Mouse (Mus musculus) left cerebral cortex, postnatal 36 days (tissue): ENCODE measurements around the gene Galnt16. TPM values are rescaled to one million over a fixed set of nuclear protein-coding genes. Genes with fewer than 3 reads are reported as not detected.

Experiments
- DNase-seq, 2 experiments: peaks; one replicate each; pipeline ENCODE4 v3.0.0; 2021 to 2022; ENCODE audit warnings: low spot score in 2 of 2, mixed read lengths in 1 of 2
- intact Hi-C: fragments of 180-260 bp; cut with DNase I; formaldehyde crosslinking; loops from one replicate; pipeline ENCODE4 v1.15.1; 2025
- total RNA-seq, 2 experiments: library from RNA; stranded (reverse); gene quantifications; 2 replicates each; pipeline ENCODE4 v1.2.3; 2021

Galnt16 gene
- total RNA-seq, 2 experiments from 2014 or later, result 85.7 to 87.4 TPM

GRCm38 (mm10) chr12:80643693-80644505 lies 125.8 kb downstream of the Galnt16 start, which contains the start of the genes Slc39a9 and Erh:
Gene Slc39a9, plus strand, starts transcription at chr12:80643883.
Gene Erh, minus strand, starts transcription at chr12:80644341.
- DNase-seq, result peak; percentile 94 to 96
- intact Hi-C loops, result no loop called here

GRCm38 (mm10) chr12:80644506-80644868 lies 126.4 kb downstream of the Galnt16 start:
- intact Hi-C loops, result no loop called here
- DNase-seq, result no peak

GRCm38 (mm10) chr12:80646377-80646776 lies 128.3 kb downstream of the Galnt16 start:
- no peak for DNase-seq
- intact Hi-C loops, result no loop called here

GRCm38 (mm10) chr12:80653951-80654658 lies 136.0 kb downstream of the Galnt16 start:
- intact Hi-C loops, result no loop called here
- DNase-seq, result no peak

GRCm38 (mm10) chr12:80654659-80655025 lies 136.6 kb downstream of the Galnt16 start:
- intact Hi-C loops, result no loop called here
- no peak for DNase-seq

- intact Hi-C loops, result no loop called here
- no peak for DNase-seq
Observed at GRCm38 (mm10) chr12:80658661-80659060, 140.6 kb downstream of the Galnt16 start.

GRCm38 (mm10) chr12:80662322-80662721 lies 144.2 kb downstream of the Galnt16 start:
- no peak for DNase-seq
- intact Hi-C loops, result no loop called here

GRCm38 (mm10) chr12:80663935-80664334 lies 145.9 kb downstream of the Galnt16 start:
- intact Hi-C loops, result no loop called here

GRCm38 (mm10) chr12:80668391-80668790 lies 150.3 kb downstream of the Galnt16 start:
- intact Hi-C loops, result no loop called here
- DNase-seq, result no peak

More at GRCm38 (mm10) chr12:80663935-80664334, 145.9 kb downstream of the Galnt16 start:
- DNase-seq, result no peak

- intact Hi-C loops, result loop anchor here (10.0 kb wide), 1 partner anchor 178 kb away; no protein-coding TSS in a partner anchor
- DNase-seq, result peak; percentile 45 to 55
Observed at GRCm38 (mm10) chr12:80673170-80673569, 155.1 kb downstream of the Galnt16 start.

Other genes starting within 250 kb of the Galnt16 start
- 10 to 100 TPM; 75.4 to 86.9 TPM for gene Dcaf5, start 81.7 kb upstream of the Galnt16 start, total RNA-seq
- 100 to 1,000 TPM in 1 of 2 experiments, 10 to 100 TPM in 1; 93.9 to 147 TPM for gene Exd2, start 55.2 kb upstream of the Galnt16 start, total RNA-seq
- gene Slc39a9, start 125.6 kb downstream of the Galnt16 start, total RNA-seq, result 10 to 100 TPM; 36.7 to 37.6 TPM
- gene Erh, start 126.1 kb downstream of the Galnt16 start, total RNA-seq, result 10 to 100 TPM; 35.8 to 37.8 TPM
- gene Plekhd1, start 174.3 kb downstream of the Galnt16 start, total RNA-seq, result 1 to 10 TPM; 2.1 to 2.8 TPM
- 10 to 100 TPM; 14.5 to 15.7 TPM for gene Ccdc177, start 242.4 kb downstream of the Galnt16 start, total RNA-seq